Mouse (Mus musculus): ENCODE results near the gene Akr1b3.

- no peak for TF ChIP-seq CTCF (IDR thresholded peaks at IDR 0.05; ENCODE audit: insufficient read depth, low read depth, low read length)
- TF ChIP-seq POLR2A (IDR thresholded peaks at IDR 0.05; ENCODE audit: insufficient read depth, low read depth, low read length) = no peak
Observed at GRCm38 (mm10) chr6:34309526-34309925, 7.8 kb downstream of the Akr1b3 start.

Data from olfactory bulb, adult 2 months (tissue).